Mouse (Mus musculus): ENCODE data around the gene Sdk1.

- TF ChIP-seq POLR2A (IDR thresholded peaks at IDR 0.05; ENCODE audit: low read depth, low read length) (no peak), CTCF (conservative IDR thresholded peaks at IDR 0.05 in 1 of 2, IDR thresholded peaks at IDR 0.05 in 1 of 2; ENCODE audit: low read depth in 2 of 2, low read length in 2 of 2) (no peak), EP300 (IDR thresholded peaks at IDR 0.05; ENCODE audit: low read length) (no peak), JUND (conservative IDR thresholded peaks at IDR 0.05; ENCODE audit: low read depth, low read length) (no peak), HCFC1 (IDR thresholded peaks at IDR 0.05; ENCODE audit: low read depth, low read length) (no peak), E2F4 (IDR thresholded peaks at IDR 0.05; ENCODE audit: insufficient replicate concordance, low read depth, low read length) (no peak), ELF1 (IDR thresholded peaks at IDR 0.05; ENCODE audit: low read depth, low read length) (no peak)
These were observed 1020.8 kb downstream of the Sdk1 start for GRCm38 (mm10) chr5:142262060-142262459.

Data from CH12.LX (cell line).